Mouse (Mus musculus): ENCODE measurements around the gene Slc25a22. TPM values are rescaled to one million over a fixed set of nuclear protein-coding genes. Genes with fewer than 3 reads are reported as not detected.

Gene Slc25a22
- polyA plus RNA-seq, 1 experiment from 2014 or later, result 19.4 TPM

- WGBS (ENCODE audit: insufficient replicate concordance), result 68% methylated on average over 4 of the region's 4 CpGs
- H3K27me3 ChIP-seq (ENCODE audit: control insufficient read depth, insufficient read depth, low read length), result no peaks in the 10 kb centered on the region
- no peak overlapping the region for H3K4me2 ChIP-seq
- no peak overlapping the region for H3K4me3 ChIP-seq (ENCODE audit: low read depth, low read length)
- no peaks in the 10 kb centered on the region for H3K36me3 ChIP-seq (ENCODE audit: control insufficient read depth, insufficient read depth, low read length)
- no peak overlapping the region for H3K9ac ChIP-seq (ENCODE audit: low read depth, low read length)
- no peaks in the 10 kb centered on the region for H3K9me3 ChIP-seq (replicated peaks; ENCODE audit: control insufficient read depth, low read length)
- ATAC-seq (replicated peaks; ENCODE audit: insufficient number of reproducible peaks, low FRiP score, low TSS enrichment), result no peak
- no peak overlapping the region for H3K27ac ChIP-seq (ENCODE audit: low read depth, low read length)
- peaks cover 12% of the 10 kb centered on the region for H3K4me1 ChIP-seq (ENCODE audit: control insufficient read depth, insufficient read depth, low read length)
These were observed 13.9 kb downstream of the Slc25a22 start for GRCm38 (mm10) chr7:141423811-141424210.

- WGBS (ENCODE audit: insufficient replicate concordance), result 75% methylated on average over 9 of the region's 9 CpGs
- Histone ChIP-seq H3K27ac (ENCODE audit: low read depth, low read length) (no peak overlapping the region), H3K9ac (ENCODE audit: low read depth, low read length) (no peak overlapping the region), H3K4me1 (ENCODE audit: control insufficient read depth, insufficient read depth, low read length) (no peaks in the 10 kb centered on the region), H3K4me2 (no peak overlapping the region), H3K4me3 (ENCODE audit: low read depth, low read length) (no peak overlapping the region), H3K9me3 (replicated peaks; ENCODE audit: control insufficient read depth, low read length) (no peaks in the 10 kb centered on the region), H3K36me3 (ENCODE audit: control insufficient read depth, insufficient read depth, low read length) (no peaks in the 10 kb centered on the region), H3K27me3 (ENCODE audit: control insufficient read depth, insufficient read depth, low read length) (no peaks in the 10 kb centered on the region)
- no peak for ATAC-seq (replicated peaks; ENCODE audit: insufficient number of reproducible peaks, low FRiP score, low TSS enrichment)
These were observed 17.5 kb downstream of the Slc25a22 start for GRCm38 (mm10) chr7:141420030-141420702.

- Histone ChIP-seq H3K27ac (ENCODE audit: low read depth, low read length) (no peak overlapping the region), H3K27me3 (ENCODE audit: control insufficient read depth, insufficient read depth, low read length) (no peaks in the 10 kb centered on the region), H3K4me3 (ENCODE audit: low read depth, low read length) (no peak overlapping the region), H3K4me2 (no peak overlapping the region), H3K4me1 (ENCODE audit: control insufficient read depth, insufficient read depth, low read length) (0 out of 2 replicates have a peak, but pooled peaks cover 3% of the 10 kb centered on the region), H3K36me3 (ENCODE audit: control insufficient read depth, insufficient read depth, low read length) (no peaks in the 10 kb centered on the region), H3K9ac (ENCODE audit: low read depth, low read length) (no peak overlapping the region), H3K9me3 (replicated peaks; ENCODE audit: control insufficient read depth, low read length) (no peaks in the 10 kb centered on the region)
- WGBS (ENCODE audit: insufficient replicate concordance), result 74% methylated on average over 7 of the region's 7 CpGs
- ATAC-seq (replicated peaks; ENCODE audit: insufficient number of reproducible peaks, low FRiP score, low TSS enrichment), result no peak
These were observed 18.7 kb downstream of the Slc25a22 start for GRCm38 (mm10) chr7:141418970-141419369.

GRCm38 (mm10) chr7:141417731-141418681 is 19.7 kb downstream of the Slc25a22 start:
- ATAC-seq (replicated peaks; ENCODE audit: insufficient number of reproducible peaks, low FRiP score, low TSS enrichment), result no peak
- no peak overlapping the region for H3K9ac ChIP-seq (ENCODE audit: low read depth, low read length)
- H3K4me2 ChIP-seq, result no peak overlapping the region
- WGBS (ENCODE audit: insufficient replicate concordance), result 56% methylated on average over 8 of the region's 8 CpGs
- H3K36me3 ChIP-seq (ENCODE audit: control insufficient read depth, insufficient read depth, low read length), result no peaks in the 10 kb centered on the region
- H3K27ac ChIP-seq (ENCODE audit: low read depth, low read length), result no peak overlapping the region
- H3K4me1 ChIP-seq (ENCODE audit: control insufficient read depth, insufficient read depth, low read length), result 0 out of 2 replicates have a peak, but pooled peaks cover 3% of the 10 kb centered on the region
- H3K27me3 ChIP-seq (ENCODE audit: control insufficient read depth, insufficient read depth, low read length), result no peaks in the 10 kb centered on the region
- H3K9me3 ChIP-seq (replicated peaks; ENCODE audit: control insufficient read depth, low read length), result no peaks in the 10 kb centered on the region
- H3K4me3 ChIP-seq (ENCODE audit: low read depth, low read length), result no peak overlapping the region

- Histone ChIP-seq H3K4me3 (ENCODE audit: low read depth, low read length) (no peak overlapping the region), H3K36me3 (ENCODE audit: control insufficient read depth, insufficient read depth, low read length) (no peaks in the 10 kb centered on the region), H3K27me3 (ENCODE audit: control insufficient read depth, insufficient read depth, low read length) (no peaks in the 10 kb centered on the region), H3K9ac (ENCODE audit: low read depth, low read length) (no peak overlapping the region), H3K4me1 (ENCODE audit: control insufficient read depth, insufficient read depth, low read length) (0 out of 2 replicates have a peak, but pooled peaks cover 3% of the 10 kb centered on the region), H3K27ac (ENCODE audit: low read depth, low read length) (no peak overlapping the region), H3K9me3 (replicated peaks; ENCODE audit: control insufficient read depth, low read length) (no peaks in the 10 kb centered on the region), H3K4me2 (no peak overlapping the region)
- no peak for ATAC-seq (replicated peaks; ENCODE audit: insufficient number of reproducible peaks, low FRiP score, low TSS enrichment)
- 81% methylated on average over 6 of the region's 6 CpGs for WGBS (ENCODE audit: insufficient replicate concordance)
These were observed 21.4 kb downstream of the Slc25a22 start for GRCm38 (mm10) chr7:141416144-141416841.

GRCm38 (mm10) chr7:141413809-141414584 is 23.7 kb downstream of the Slc25a22 start, which contains the start of gene Gatd1:
TSS of gene Gatd1 (minus strand) at chr7:141414136.
- H3K9ac ChIP-seq (ENCODE audit: low read depth, low read length), result peak within 1 kb of the TSS; percentile 95
- ATAC-seq (replicated peaks; ENCODE audit: insufficient number of reproducible peaks, low FRiP score, low TSS enrichment), result peak; percentile 95
- under 1% methylated on average over 55 of the region's 56 CpGs for WGBS (ENCODE audit: insufficient replicate concordance)

GRCm38 (mm10) chr7:141413331-141413730 is 24.4 kb downstream of the Slc25a22 start:
- Histone ChIP-seq H3K4me2 (peak overlapping the region; percentile 90), H3K27me3 (ENCODE audit: control insufficient read depth, insufficient read depth, low read length) (no peaks in the 10 kb centered on the region)
- peak; percentile 8; the same call in 1 of the 2 replicates for ATAC-seq (replicated peaks; ENCODE audit: insufficient number of reproducible peaks, low FRiP score, low TSS enrichment)

More at GRCm38 (mm10) chr7:141413809-141414584, 23.7 kb downstream of the Slc25a22 start, which contains the start of gene Gatd1:
- Histone ChIP-seq H3K4me3 (ENCODE audit: low read depth, low read length) (peak within 1 kb of the TSS; percentile 82), H3K4me1 (ENCODE audit: control insufficient read depth, insufficient read depth, low read length) (0 out of 2 replicates have a peak, but pooled peaks cover 5% of the 10 kb centered on the region), H3K9me3 (replicated peaks; ENCODE audit: control insufficient read depth, low read length) (no peaks in the 10 kb centered on the region), H3K4me2 (peak within 1 kb of the TSS; percentile 90), H3K36me3 (ENCODE audit: control insufficient read depth, insufficient read depth, low read length) (peaks cover 13% of the 10 kb centered on the region), H3K27me3 (ENCODE audit: control insufficient read depth, insufficient read depth, low read length) (no peaks in the 10 kb centered on the region), H3K27ac (ENCODE audit: low read depth, low read length) (peak within 1 kb of the TSS; percentile 79)

More at GRCm38 (mm10) chr7:141413331-141413730, 24.4 kb downstream of the Slc25a22 start:
- 3% methylated on average over 16 of the region's 16 CpGs for WGBS (ENCODE audit: insufficient replicate concordance)
- Histone ChIP-seq H3K9me3 (replicated peaks; ENCODE audit: control insufficient read depth, low read length) (no peaks in the 10 kb centered on the region), H3K4me1 (ENCODE audit: control insufficient read depth, insufficient read depth, low read length) (0 out of 2 replicates have a peak, but pooled peaks cover 6% of the 10 kb centered on the region), H3K9ac (ENCODE audit: low read depth, low read length) (peak overlapping the region; percentile 95), H3K27ac (ENCODE audit: low read depth, low read length) (peak overlapping the region; percentile 79), H3K4me3 (ENCODE audit: low read depth, low read length) (peak overlapping the region; percentile 82), H3K36me3 (ENCODE audit: control insufficient read depth, insufficient read depth, low read length) (peaks cover 13% of the 10 kb centered on the region)

Data from heart, embryonic 11.5 days (tissue).